Mouse (Mus musculus): ENCODE results near the gene Nudt7. TPM values are rescaled to one million over a fixed set of nuclear protein-coding genes. Genes with fewer than 3 reads are reported as not detected.

Nudt7 gene
- polyA plus RNA-seq (2015; fragmentation: Illumina TruSeq; extraction: RNeasy Lipid Tissue Mini Kit (QIAGEN cat#74804); ENCODE audit: insufficient read depth, low replicate concordance): 21.7 TPM

DNA sequence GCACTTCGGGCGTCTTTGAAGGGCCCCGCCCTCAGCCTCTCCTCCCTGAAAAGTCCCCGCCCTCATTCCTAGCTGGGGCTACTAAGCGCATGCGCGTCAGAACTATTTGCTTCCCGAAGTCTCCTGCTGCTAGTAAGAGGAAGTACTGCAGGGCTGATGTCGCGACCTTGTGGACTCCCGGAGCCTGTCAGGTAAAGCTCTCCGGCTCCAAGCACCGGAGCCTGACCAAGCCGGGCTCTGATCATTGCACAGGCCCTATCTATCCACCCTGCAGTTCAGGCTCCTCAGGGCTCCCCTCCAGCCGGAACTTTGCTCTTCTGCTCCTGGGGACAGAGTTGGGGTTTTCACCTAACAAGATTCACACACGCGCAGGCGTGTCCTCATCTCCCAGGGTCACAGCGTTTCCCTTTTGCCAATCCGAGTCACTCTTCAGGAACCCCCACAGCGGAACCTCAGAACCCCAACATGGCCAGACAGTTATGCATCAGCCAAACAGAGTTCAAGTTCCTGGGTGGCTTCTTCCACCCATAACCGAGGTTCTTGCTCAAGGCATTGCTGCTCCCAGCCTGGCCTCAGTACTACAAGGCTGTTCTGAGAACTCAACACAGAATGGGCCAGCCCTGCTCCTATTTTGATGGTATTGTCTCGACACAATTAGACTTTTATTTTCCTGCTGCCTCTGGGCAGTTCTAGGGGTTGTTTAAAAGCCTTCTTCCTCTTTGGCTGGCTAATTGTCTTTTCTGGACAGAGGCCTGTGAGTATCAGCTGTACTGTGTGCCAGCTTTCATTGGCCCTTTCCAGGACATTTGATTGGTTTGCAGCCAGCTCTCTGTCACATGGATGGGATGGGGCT is at the start of gene Nudt7:
Gene Nudt7 (plus strand): TSS at position 48 of the 853 bp plus-strand sequence.

Other genes starting within 250 kb of the Nudt7 start
- not detected for gene Vat1l, start 72.1 kb downstream of the Nudt7 start, polyA plus RNA-seq (2015; fragmentation: Illumina TruSeq; extraction: RNeasy Lipid Tissue Mini Kit (QIAGEN cat#74804); ENCODE audit: insufficient read depth, low replicate concordance)

All from spleen, adult 10 weeks (tissue).